Mouse (Mus musculus): ENCODE results near the gene Trak1. TPM values are rescaled to one million over a fixed set of nuclear protein-coding genes. Genes with fewer than 3 reads are reported as not detected.

Trak1 gene
- polyA plus RNA-seq, 1 experiment, result 103 TPM

DNA sequence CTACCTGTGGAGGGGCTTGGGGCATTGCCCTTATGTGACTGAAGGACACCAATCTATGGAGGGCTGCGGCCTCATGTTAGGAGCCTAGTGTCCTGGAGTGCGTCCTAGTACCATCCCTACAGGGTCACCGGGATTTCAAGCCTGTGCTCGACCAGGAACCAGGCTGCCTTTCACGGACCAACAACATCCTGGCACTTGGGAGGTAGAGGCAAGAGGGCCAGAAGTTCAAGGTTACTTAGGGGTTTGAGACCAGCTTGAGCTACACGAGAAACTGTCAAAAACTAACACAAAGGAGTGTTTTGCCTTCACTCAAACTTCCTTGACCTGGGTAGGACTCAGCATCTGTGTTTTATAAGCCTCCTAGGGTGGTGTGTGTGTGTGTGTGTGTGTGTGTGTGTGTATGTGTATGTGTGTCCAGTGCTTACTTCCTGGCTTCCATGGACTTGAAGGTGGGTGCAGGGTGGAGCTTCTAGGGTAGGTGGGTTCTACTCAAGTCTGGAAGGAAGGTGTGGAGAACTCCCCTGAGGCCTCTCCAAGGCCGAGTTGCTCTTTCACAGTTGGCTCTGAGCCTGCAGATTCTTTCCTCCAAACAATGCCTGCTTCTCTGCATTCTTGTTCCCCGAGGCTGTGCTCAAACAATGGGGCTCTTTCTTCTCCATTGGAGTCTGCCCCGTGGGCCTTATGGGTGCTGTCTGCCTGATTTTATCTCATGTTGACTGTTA is 40.1 kb downstream of the Trak1 start:
- no peak for TF ChIP-seq POLR2A (IDR thresholded peaks at IDR 0.05; ENCODE audit: borderline replicate concordance, insufficient read depth, low read length)
- TF ChIP-seq CTCF (IDR thresholded peaks at IDR 0.05; ENCODE audit: borderline replicate concordance, insufficient read depth, low read depth, low read length), result no peak
- peaks cover 33% of the 10 kb centered on the region for H3K4me1 ChIP-seq (ENCODE audit: control insufficient read depth, insufficient read depth, low read length)

GRCm38 (mm10) chr9:121337938-121338289 is 40.6 kb downstream of the Trak1 start:
- Histone ChIP-seq H3K4me1 (ENCODE audit: control insufficient read depth, insufficient read depth, low read length) (peaks cover 37% of the 10 kb centered on the region), H3K27ac (ENCODE audit: insufficient read depth, low read length) (no peak overlapping the region)

More for the DNA sequence above, 40.1 kb downstream of the Trak1 start:
- DNase-seq, result peak in 1 of 2 experiments; percentile 16
- no peaks in the 10 kb centered on the region for H3K27me3 ChIP-seq (ENCODE audit: control insufficient read depth, insufficient read depth, low read length)
- H3K27ac ChIP-seq (ENCODE audit: insufficient read depth, low read length), result no peak overlapping the region
- no peak overlapping the region for H3K4me3 ChIP-seq (replicated peaks; ENCODE audit: insufficient read depth, low read depth, low read length)
- 48% methylated on average over 9 of the region's 9 CpGs for WGBS

DNA sequence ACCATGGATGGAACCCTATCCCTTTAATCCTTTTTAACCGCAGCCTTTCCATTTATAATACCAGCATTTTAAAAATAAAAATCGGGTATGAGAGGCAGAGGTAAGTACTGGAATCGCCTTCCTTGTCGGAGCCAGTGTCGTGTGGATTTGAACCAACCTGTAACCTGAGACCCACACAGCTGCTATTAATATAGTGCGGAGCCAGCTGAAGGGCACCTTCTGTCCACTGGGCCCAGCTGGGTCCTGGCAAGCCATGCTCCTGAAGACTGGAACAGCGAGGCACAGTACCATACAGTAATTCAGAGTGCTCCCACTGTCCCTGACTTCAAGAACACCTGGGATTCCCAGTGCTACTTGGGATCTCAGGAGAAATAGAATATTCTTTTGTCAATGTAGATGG is 44.5 kb downstream of the Trak1 start:
- TF ChIP-seq POLR2A (IDR thresholded peaks at IDR 0.05; ENCODE audit: borderline replicate concordance, insufficient read depth, low read length) (no peak), CTCF (IDR thresholded peaks at IDR 0.05; ENCODE audit: borderline replicate concordance, insufficient read depth, low read depth, low read length) (no peak)
- WGBS, result 54% methylated on average over 7 of the region's 7 CpGs
- no peak for DNase-seq
- Histone ChIP-seq H3K4me1 (ENCODE audit: control insufficient read depth, insufficient read depth, low read length) (peaks cover 32% of the 10 kb centered on the region), H3K4me3 (replicated peaks; ENCODE audit: insufficient read depth, low read depth, low read length) (no peak overlapping the region), H3K27ac (ENCODE audit: insufficient read depth, low read length) (no peak overlapping the region), H3K27me3 (ENCODE audit: control insufficient read depth, insufficient read depth, low read length) (no peaks in the 10 kb centered on the region)

More at GRCm38 (mm10) chr9:121337938-121338289, 40.6 kb downstream of the Trak1 start:
- DNase-seq, result no peak
- TF ChIP-seq CTCF (IDR thresholded peaks at IDR 0.05; ENCODE audit: borderline replicate concordance, insufficient read depth, low read depth, low read length) (no peak), POLR2A (IDR thresholded peaks at IDR 0.05; ENCODE audit: borderline replicate concordance, insufficient read depth, low read length) (no peak)
- H3K27me3 ChIP-seq (ENCODE audit: control insufficient read depth, insufficient read depth, low read length), result no peaks in the 10 kb centered on the region
- H3K4me3 ChIP-seq (replicated peaks; ENCODE audit: insufficient read depth, low read depth, low read length), result no peak overlapping the region
- 67% methylated on average over 3 of the region's 3 CpGs for WGBS

GRCm38 (mm10) chr9:121342510-121343110 is 45.3 kb downstream of the Trak1 start:
- 96% methylated on average over 5 of the region's 5 CpGs for WGBS

GRCm38 (mm10) chr9:121343122-121343876 is 46.0 kb downstream of the Trak1 start:
- Histone ChIP-seq H3K27me3 (ENCODE audit: control insufficient read depth, insufficient read depth, low read length) (no peaks in the 10 kb centered on the region), H3K4me1 (ENCODE audit: control insufficient read depth, insufficient read depth, low read length) (peaks cover 28% of the 10 kb centered on the region), H3K4me3 (replicated peaks; ENCODE audit: insufficient read depth, low read depth, low read length) (no peak overlapping the region), H3K27ac (ENCODE audit: insufficient read depth, low read length) (no peak overlapping the region)
- DNase-seq, result no peak
- TF ChIP-seq POLR2A (IDR thresholded peaks at IDR 0.05; ENCODE audit: borderline replicate concordance, insufficient read depth, low read length) (no peak), CTCF (IDR thresholded peaks at IDR 0.05; ENCODE audit: borderline replicate concordance, insufficient read depth, low read depth, low read length) (peak; percentile 23; the same call in 1 of the 2 replicates)
- 80% methylated on average over 14 of the region's 14 CpGs for WGBS

More at GRCm38 (mm10) chr9:121342510-121343110, 45.3 kb downstream of the Trak1 start:
- Histone ChIP-seq H3K27ac (ENCODE audit: insufficient read depth, low read length) (no peak overlapping the region), H3K4me1 (ENCODE audit: control insufficient read depth, insufficient read depth, low read length) (peaks cover 28% of the 10 kb centered on the region), H3K27me3 (ENCODE audit: control insufficient read depth, insufficient read depth, low read length) (no peaks in the 10 kb centered on the region), H3K4me3 (replicated peaks; ENCODE audit: insufficient read depth, low read depth, low read length) (no peak overlapping the region)
- DNase-seq, result no peak
- TF ChIP-seq CTCF (IDR thresholded peaks at IDR 0.05; ENCODE audit: borderline replicate concordance, insufficient read depth, low read depth, low read length), result no peak

DNA sequence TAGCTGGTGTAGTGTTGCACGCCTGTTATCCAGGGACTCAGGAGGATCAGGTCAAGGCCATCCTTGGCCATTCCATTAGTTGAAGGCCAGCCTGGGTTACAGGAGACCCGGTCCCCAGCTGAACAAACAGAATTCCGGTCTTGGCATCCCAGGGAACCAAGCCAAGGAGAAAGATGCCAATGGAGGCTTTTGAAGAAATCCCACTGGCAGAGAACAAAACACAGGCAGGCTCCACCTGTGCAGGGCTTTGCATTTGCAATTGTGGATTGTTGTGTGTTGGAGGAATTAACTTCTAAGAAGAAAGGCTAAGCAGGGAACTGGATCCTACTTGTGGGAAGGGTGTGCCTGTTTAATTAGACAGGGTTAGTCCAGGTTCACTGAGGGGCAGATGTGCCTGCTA is 47.0 kb downstream of the Trak1 start:
- H3K4me3 ChIP-seq (replicated peaks; ENCODE audit: insufficient read depth, low read depth, low read length), result no peak overlapping the region
- 30% methylated on average over 3 of the region's 3 CpGs for WGBS
- H3K4me1 ChIP-seq (ENCODE audit: control insufficient read depth, insufficient read depth, low read length), result peaks cover 31% of the 10 kb centered on the region
- no peak overlapping the region for H3K27ac ChIP-seq (ENCODE audit: insufficient read depth, low read length)
- no peak for DNase-seq
- H3K27me3 ChIP-seq (ENCODE audit: control insufficient read depth, insufficient read depth, low read length), result no peaks in the 10 kb centered on the region
- TF ChIP-seq CTCF (IDR thresholded peaks at IDR 0.05; ENCODE audit: borderline replicate concordance, insufficient read depth, low read depth, low read length) (no peak), POLR2A (IDR thresholded peaks at IDR 0.05; ENCODE audit: borderline replicate concordance, insufficient read depth, low read length) (no peak)

- H3K27me3 ChIP-seq (ENCODE audit: control insufficient read depth, insufficient read depth, low read length), result no peaks in the 10 kb centered on the region
- peak overlapping the region; percentile 51 for H3K27ac ChIP-seq (ENCODE audit: insufficient read depth, low read length)
- H3K4me1 ChIP-seq (ENCODE audit: control insufficient read depth, insufficient read depth, low read length), result peaks cover 36% of the 10 kb centered on the region
- WGBS, result 44% methylated on average over 15 of the region's 15 CpGs
- H3K4me3 ChIP-seq (replicated peaks; ENCODE audit: insufficient read depth, low read depth, low read length), result no peak overlapping the region
- DNase-seq, result peak in 1 of 2 experiments; percentile 57
- TF ChIP-seq POLR2A (IDR thresholded peaks at IDR 0.05; ENCODE audit: borderline replicate concordance, insufficient read depth, low read length) (no peak), CTCF (IDR thresholded peaks at IDR 0.05; ENCODE audit: borderline replicate concordance, insufficient read depth, low read depth, low read length) (no peak)
Observed at GRCm38 (mm10) chr9:121345427-121346130, 48.3 kb downstream of the Trak1 start.

Measured in cerebellum, adult 2 months (tissue).